13 mouse cellular contexts compared by ENCODE assay signal in the genomic region with DNA sequence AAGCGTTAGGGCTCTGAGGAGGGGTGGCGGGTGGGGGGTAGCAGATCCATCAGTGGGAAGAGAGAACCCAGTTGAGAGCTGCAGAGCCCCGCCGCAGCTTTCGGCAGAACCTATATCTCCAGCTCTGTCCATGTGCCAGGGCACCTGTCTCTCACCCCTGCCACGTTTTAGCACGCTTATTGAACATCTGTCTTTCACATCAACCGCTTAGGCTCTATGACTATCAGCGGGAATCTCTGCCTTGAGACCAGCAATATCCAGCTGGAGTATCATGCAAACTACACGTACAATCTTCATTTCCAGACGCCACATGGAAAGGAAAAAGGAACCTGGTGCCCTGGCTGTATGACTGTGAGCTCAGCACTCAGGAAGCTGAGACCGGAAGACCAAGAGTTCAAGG.
A peak's percentile ranks its signal among the peaks of the same experiment; 100 is the strongest.
DNase-seq lines count a peak whose midpoint lies in the region; ATAC-seq and TF ChIP-seq lines count a peak whose summit lies in the region.
"Had no signal": no experiment of that assay in that cellular context is flagged by ENCODE, and none has a peak within 500 bp of the region (broad histone marks: within the 10 kb centered on the region; RNA-seq: fewer than 3 reads in every experiment).

No protein-coding gene starts in this region.

- TF ChIP-seq CTCF in ES-Bruce4 (IDR thresholded peaks at IDR 0.05; ENCODE audit: low read depth, low read length), result no peak

- H3K27me3 ChIP-seq in lung, embryonic 15.5 days, result no peaks in the 10 kb centered on the region
- H3K27me3 ChIP-seq in ES-Bruce4 (ENCODE audit: control insufficient read depth, insufficient read depth, low read length, poor library complexity, severe bottlenecking), result no peaks in the 10 kb centered on the region
- H3K27me3 ChIP-seq in hindbrain, embryonic 16.5 days (replicated peaks; ENCODE audit: control insufficient read depth, insufficient read depth, low read length), result no peaks in the 10 kb centered on the region
- H3K27me3 ChIP-seq: embryonic facial prominence, embryonic 13.5 days; liver, embryonic 13.5 days had no signal

- no peaks in the 10 kb centered on the region for H3K9me3 ChIP-seq in lung, embryonic 15.5 days
- H3K9me3 ChIP-seq in ES-Bruce4 (replicated peaks; ENCODE audit: control insufficient read depth, insufficient read depth, low read length, poor library complexity, severe bottlenecking), result no peaks in the 10 kb centered on the region
- H3K9me3 ChIP-seq in hindbrain, embryonic 16.5 days (ENCODE audit: control insufficient read depth, low read length), result no peaks in the 10 kb centered on the region
- H3K9me3 ChIP-seq: forebrain, embryonic 10.5 days; limb, embryonic 10.5 days; liver, embryonic 13.5 days had no signal

- TF ChIP-seq EP300 in ES-Bruce4 (IDR thresholded peaks at IDR 0.05; ENCODE audit: insufficient read depth, low read depth, low read length), result no peak

- no peaks in the 10 kb centered on the region for H3K36me3 ChIP-seq in lung, embryonic 15.5 days
- no peaks in the 10 kb centered on the region for H3K36me3 ChIP-seq in ES-Bruce4 (ENCODE audit: control insufficient read depth, insufficient read depth, low read length, poor library complexity, severe bottlenecking)
- H3K36me3 ChIP-seq in hindbrain, embryonic 16.5 days (ENCODE audit: control insufficient read depth, insufficient read depth, low read length), result no peaks in the 10 kb centered on the region
- H3K36me3 ChIP-seq: embryonic facial prominence, embryonic 13.5 days; forebrain, embryonic 10.5 days; limb, embryonic 10.5 days; liver, embryonic 13.5 days had no signal

- H3K4me2 ChIP-seq in lung, embryonic 15.5 days, result peak overlapping the region; percentile 22; the same call in 1 of the 2 replicates
- no peak overlapping the region for H3K4me2 ChIP-seq in hindbrain, embryonic 16.5 days (ENCODE audit: low read length)
- H3K4me2 ChIP-seq: embryonic facial prominence, embryonic 13.5 days; liver, embryonic 13.5 days had no signal

- H3K4me1 ChIP-seq in lung, embryonic 15.5 days, result peaks cover 21% of the 10 kb centered on the region
- peaks cover 2% of the 10 kb centered on the region for H3K4me1 ChIP-seq in ES-Bruce4 (ENCODE audit: control insufficient read depth, insufficient read depth, low read length)
- peaks cover 22% of the 10 kb centered on the region for H3K4me1 ChIP-seq in hindbrain, embryonic 16.5 days (ENCODE audit: control insufficient read depth, insufficient read depth, low read depth, low read length)

- no peak overlapping the region for H3K4me3 ChIP-seq in lung, embryonic 15.5 days
- H3K4me3 ChIP-seq in ES-Bruce4 (ENCODE audit: low read depth, low read length), result 0 out of 2 replicates have a peak overlapping the region, but pooled peaks have one; percentile 15
- H3K4me3 ChIP-seq in hindbrain, embryonic 16.5 days (ENCODE audit: low read length), result no peak overlapping the region
- H3K4me3 ChIP-seq: embryonic facial prominence, embryonic 13.5 days; forebrain, embryonic 10.5 days; limb, embryonic 10.5 days; liver, embryonic 13.5 days had no signal

- peak; percentile 91 for DNase-seq in heart, adult 11 months
- DNase-seq in heart, postnatal 36 days, result no peak
- no peak for DNase-seq in lung, postnatal 25 days (ENCODE audit: low spot score)
- no peak for DNase-seq in adrenal gland, postnatal 36 days
- DNase-seq in urinary bladder, postnatal 36 days (ENCODE audit: low spot score in 2 of 2), result no peak
- DNase-seq: liver, embryonic 13.5 days; right cerebral cortex, postnatal 25 days had no signal

- intact Hi-C loops in heart, postnatal 36 days (cut with DNase I), result no loop called here

- ATAC-seq in lung, embryonic 15.5 days (ENCODE audit: borderline replicate concordance, extremely low read depth, low FRiP score, low TSS enrichment), result no peak
- no peak for ATAC-seq in hindbrain, embryonic 16.5 days

- H3K27ac ChIP-seq in lung, embryonic 15.5 days, result peak overlapping the region; percentile 85
- no peak overlapping the region for H3K27ac ChIP-seq in ES-Bruce4 (ENCODE audit: insufficient read depth, low read length)
- H3K27ac ChIP-seq in hindbrain, embryonic 16.5 days (ENCODE audit: low read depth, low read length), result peak overlapping the region; percentile 55
- H3K27ac ChIP-seq: embryonic facial prominence, embryonic 13.5 days; liver, embryonic 13.5 days had no signal

- no peak for TF ChIP-seq POLR2A in ES-Bruce4 (IDR thresholded peaks at IDR 0.05; ENCODE audit: insufficient read depth, low read length)

- WGBS in lung, embryonic 15.5 days, result 34% methylated on average over 12 of the region's 12 CpGs
- 48% methylated on average over 12 of the region's 12 CpGs for WGBS in hindbrain, embryonic 16.5 days

- H3K9ac ChIP-seq in lung, embryonic 15.5 days, result no peak overlapping the region
- no peak overlapping the region for H3K9ac ChIP-seq in ES-Bruce4 (ENCODE audit: low read depth, poor library complexity, severe bottlenecking)
- no peak overlapping the region for H3K9ac ChIP-seq in hindbrain, embryonic 16.5 days (ENCODE audit: low read depth, low read length)
- H3K9ac ChIP-seq: embryonic facial prominence, embryonic 13.5 days; liver, embryonic 13.5 days had no signal
